Comparison of ENCODE assay signal across 8 mouse cellular contexts in genomic region chrX:159627588-159628566, GRCm38 (mm10). TPM values are rescaled to one million over a fixed set of nuclear protein-coding genes. Genes with fewer than 3 reads are reported as not detected.
DNase-seq lines count a peak whose midpoint lies in the region; ATAC-seq lines count a peak whose summit lies in the region.

No protein-coding gene starts in this region.

- intact Hi-C loops in gastrocnemius, postnatal 14 days (cut with DNase I; ENCODE audit: low total_unique reads), result loop anchor here (5.0 kb wide), 2 partner anchors 124 to 334 kb away; no protein-coding TSS in a partner anchor

- no peaks in the 10 kb centered on the region for H3K9me3 ChIP-seq in liver, embryonic 15.5 days (replicated peaks)
- H3K9me3 ChIP-seq in neural tube, embryonic 12.5 days, result no peaks in the 10 kb centered on the region

- peaks cover 15% of the 10 kb centered on the region for H3K4me1 ChIP-seq in liver, embryonic 15.5 days (replicated peaks)
- H3K4me1 ChIP-seq in neural tube, embryonic 12.5 days, result no peaks in the 10 kb centered on the region

- ATAC-seq in liver, embryonic 15.5 days (ENCODE audit: insufficient read depth), result peak; percentile 67
- ATAC-seq in neural tube, embryonic 12.5 days (ENCODE audit: low FRiP score, low read depth), result peak; percentile 76

- peak overlapping the region; percentile 63 for H3K9ac ChIP-seq in liver, embryonic 15.5 days
- H3K9ac ChIP-seq in neural tube, embryonic 12.5 days, result peak overlapping the region; percentile 62

- DNase-seq in 3T3-L1 (ENCODE audit: low read depth, low spot score) (peak; percentile 21), ES-CJ7 (ENCODE audit: low read depth, low spot score) (peak; percentile 9)
- peak; percentile 12 for DNase-seq in cerebellum, adult 9-11 months
- peak; percentile 22 for DNase-seq in gastrocnemius, postnatal 14 days
- DNase-seq in kidney, adult 9 months, result peak; percentile 2
- peak; percentile 69 for DNase-seq in thymus, postnatal 14 days

- H3K36me3 ChIP-seq in liver, embryonic 15.5 days (replicated peaks), result no peaks in the 10 kb centered on the region
- no peaks in the 10 kb centered on the region for H3K36me3 ChIP-seq in neural tube, embryonic 12.5 days

- peaks cover 5% of the 10 kb centered on the region for H3K27me3 ChIP-seq in liver, embryonic 15.5 days
- H3K27me3 ChIP-seq in neural tube, embryonic 12.5 days (replicated peaks), result 0 out of 2 replicates have a peak, but pooled peaks cover 2% of the 10 kb centered on the region

- peak overlapping the region; percentile 92 for H3K4me2 ChIP-seq in liver, embryonic 15.5 days
- H3K4me2 ChIP-seq in neural tube, embryonic 12.5 days (replicated peaks), result peak overlapping the region; percentile 66

- peak overlapping the region; percentile 72 for H3K27ac ChIP-seq in liver, embryonic 15.5 days (replicated peaks)
- H3K27ac ChIP-seq in neural tube, embryonic 12.5 days, result peak overlapping the region; percentile 20; the same call in 1 of the 2 replicates

- WGBS in liver, embryonic 15.5 days (ENCODE audit: insufficient replicate concordance), result 16% methylated on average over 53 of the region's 56 CpGs
- 22% methylated on average over 55 of the region's 56 CpGs for WGBS in neural tube, embryonic 12.5 days

- H3K4me3 ChIP-seq in liver, embryonic 15.5 days (replicated peaks), result peak overlapping the region; percentile 68
- H3K4me3 ChIP-seq in neural tube, embryonic 12.5 days, result peak overlapping the region; percentile 54

RNA-seq across cellular contexts. Expression of gene Sh3kbp1, which starts 0.8 kb away (rescaled TPM):
- 10 to 100 TPM; 25.0 to 26.0 TPM for total RNA-seq in gastrocnemius, postnatal 14 days (2021)
- polyA plus RNA-seq in liver, embryonic 15.5 days (2015; fragmentation: Nextera tagmentation; extraction: Ambion mirVana), result 12.6 and 13.4 TPM in 2 replicates
- polyA plus RNA-seq in neural tube, embryonic 12.5 days (2016; fragmentation: Nextera tagmentation; extraction: Ambion mirVana), result 39.8 and 47.0 TPM in 2 replicates

Comparison
In these comparisons a context has a peak if more than half of its experiments do, and no peak if none do; other contexts are left out.
1. Peak in every context shown above with its lines: DNase-seq, ATAC-seq, H3K4me3 ChIP-seq and H3K27ac ChIP-seq.
2. DNase-seq: peak in every context shown above with its lines; median percentile 69 in thymus, postnatal 14 days; 22 in gastrocnemius, postnatal 14 days; 21 in 3T3-L1; 12 in cerebellum, adult 9-11 months; 9 in ES-CJ7; 2 in kidney, adult 9 months.